Mouse (Mus musculus): ENCODE results near the gene Tspan10. TPM values are rescaled to one million over a fixed set of nuclear protein-coding genes. Genes with fewer than 3 reads are reported as not detected.

The Tspan10 gene
- polyA plus RNA-seq (2012; rRNA removed): not detected in 2 replicates

GRCm38 (mm10) chr11:120442344-120442743, at the start of gene Tspan10:
Tspan10 (plus strand) TSS chr11:120442644.

GRCm38 (mm10) chr11:120437152-120437856, 5.1 kb upstream of the Tspan10 start, which contains the start of gene Nploc4:
Nploc4 (minus strand) TSS chr11:120437708.

GRCm38 (mm10) chr11:120453306-120453705, 10.9 kb downstream of the Tspan10 start, which contains the start of gene Pde6g:
Pde6g (minus strand) TSS chr11:120453500.

GRCm38 (mm10) chr11:120457772-120458751, 15.6 kb downstream of the Tspan10 start, which contains the start of the genes Oxld1 and Ccdc137:
Oxld1 (minus strand) TSS chr11:120458068.
Ccdc137 (plus strand) TSS chr11:120458115.

GRCm38 (mm10) chr11:120467051-120467735, 24.7 kb downstream of the Tspan10 start, which contains the start of gene Arl16:
Arl16 (minus strand) TSS chr11:120467607.

GRCm38 (mm10) chr11:120484265-120484981, 42.0 kb downstream of the Tspan10 start, which contains the start of gene Mrpl12:
Mrpl12 (plus strand) TSS chr11:120484613.

GRCm38 (mm10) chr11:120491317-120492023, 49.0 kb downstream of the Tspan10 start, which contains the start of gene Slc25a10:
Slc25a10 (plus strand) TSS chr11:120491840.

Other genes starting within 250 kb of the Tspan10 start
- gene Bahcc1, start 209.7 kb upstream of the Tspan10 start, polyA plus RNA-seq (2012; rRNA removed): 0.88 and 1.3 TPM in 2 replicates
- 247 and 252 TPM in 2 replicates for gene Actg1, start 94.1 kb upstream of the Tspan10 start, polyA plus RNA-seq (2012; rRNA removed)
- not detected in 2 replicates for gene Fscn2, start 81.1 kb upstream of the Tspan10 start, polyA plus RNA-seq (2012; rRNA removed)
- gene Faap100, start 63.9 kb upstream of the Tspan10 start, polyA plus RNA-seq (2012; rRNA removed): 5.6 and 6.2 TPM in 2 replicates
- gene Nploc4, start 4.9 kb upstream of the Tspan10 start, polyA plus RNA-seq (2012; rRNA removed): 17.2 and 19.2 TPM in 2 replicates
- 0.20 and 0.23 TPM in 2 replicates for gene Pde6g, start 10.9 kb downstream of the Tspan10 start, polyA plus RNA-seq (2012; rRNA removed)
- gene Oxld1, start 15.4 kb downstream of the Tspan10 start, polyA plus RNA-seq (2012; rRNA removed): 10.7 and 12.5 TPM in 2 replicates
- gene Ccdc137, start 15.5 kb downstream of the Tspan10 start, polyA plus RNA-seq (2012; rRNA removed): 10.3 and 12.0 TPM in 2 replicates
- gene Arl16, start 25.0 kb downstream of the Tspan10 start, polyA plus RNA-seq (2012; rRNA removed): 11.1 and 11.7 TPM in 2 replicates
- gene Mrpl12, start 42.0 kb downstream of the Tspan10 start, polyA plus RNA-seq (2012; rRNA removed): 72.1 and 77.6 TPM in 2 replicates
- gene Slc25a10, start 49.2 kb downstream of the Tspan10 start, polyA plus RNA-seq (2012; rRNA removed): 30.6 and 30.7 TPM in 2 replicates
- 49.1 and 58.0 TPM in 2 replicates for gene Gcgr, start 88.1 kb downstream of the Tspan10 start, polyA plus RNA-seq (2012; rRNA removed)
- gene Mcrip1, start 107.1 kb downstream of the Tspan10 start, polyA plus RNA-seq (2012; rRNA removed): 41.8 and 45.5 TPM in 2 replicates
- gene Ppp1r27, start 108.5 kb downstream of the Tspan10 start, polyA plus RNA-seq (2012; rRNA removed): not detected in 2 replicates
- 432 and 494 TPM in 2 replicates for gene P4hb, start 130.6 kb downstream of the Tspan10 start, polyA plus RNA-seq (2012; rRNA removed)
- 142 and 152 TPM in 2 replicates for gene Arhgdia, start 139.0 kb downstream of the Tspan10 start, polyA plus RNA-seq (2012; rRNA removed)
- gene Alyref, start 155.7 kb downstream of the Tspan10 start, polyA plus RNA-seq (2012; rRNA removed): 49.6 and 60.6 TPM in 2 replicates
- gene Anapc11, start 155.8 kb downstream of the Tspan10 start, polyA plus RNA-seq (2012; rRNA removed): 34.4 and 36.3 TPM in 2 replicates
- 4.7 TPM in 2 replicates for gene Npb, start 165.8 kb downstream of the Tspan10 start, polyA plus RNA-seq (2012; rRNA removed)
- gene Pcyt2, start 175.3 kb downstream of the Tspan10 start, polyA plus RNA-seq (2012; rRNA removed): 389 and 419 TPM in 2 replicates
- gene Sirt7, start 182.6 kb downstream of the Tspan10 start, polyA plus RNA-seq (2012; rRNA removed): 30.4 and 32.8 TPM in 2 replicates
- 28.0 and 31.0 TPM in 2 replicates for gene Mafg, start 191.0 kb downstream of the Tspan10 start, polyA plus RNA-seq (2012; rRNA removed)
- gene Pycr1, start 201.1 kb downstream of the Tspan10 start, polyA plus RNA-seq (2012; rRNA removed): 6.9 and 7.8 TPM in 2 replicates
- gene Myadml2, start 205.5 kb downstream of the Tspan10 start, polyA plus RNA-seq (2012; rRNA removed): 0.19 and 0.43 TPM in 2 replicates
- 0.25 and 0.26 TPM in 2 replicates for gene Notum, start 218.5 kb downstream of the Tspan10 start, polyA plus RNA-seq (2012; rRNA removed)
- 23.8 and 25.4 TPM in 2 replicates for gene Aspscr1, start 230.3 kb downstream of the Tspan10 start, polyA plus RNA-seq (2012; rRNA removed)

Data from liver, embryonic 18 days (tissue).